Mouse (Mus musculus) CD8-positive naive resting alpha-beta T cell, adult 2 months (primary cell): ENCODE data around the gene Egln2.

ENCODE experiments used
- DNase-seq, 2 experiments: peaks; one replicate each; pipeline ENCODE4 v3.0.0; 2022; ENCODE audit warnings: low read depth in 2 of 2, low spot score in 2 of 2

The Egln2 gene

GRCm38 (mm10) chr7:27133156-27133555 is 33.4 kb downstream of the Egln2 start:
- DNase-seq = no peak

GRCm38 (mm10) chr7:27132588-27132987 is 34.0 kb downstream of the Egln2 start:
- DNase-seq = peak in 1 of 2 experiments; percentile 24

- no peak for DNase-seq
Observed at GRCm38 (mm10) chr7:27131387-27131786, 35.2 kb downstream of the Egln2 start.

GRCm38 (mm10) chr7:27130521-27131370 is 35.9 kb downstream of the Egln2 start:
- no peak for DNase-seq

GRCm38 (mm10) chr7:27129811-27130210 is 36.8 kb downstream of the Egln2 start:
- no peak for DNase-seq

- no peak for DNase-seq
Observed at GRCm38 (mm10) chr7:27128946-27129345, 37.7 kb downstream of the Egln2 start.

- DNase-seq = no peak
Observed at GRCm38 (mm10) chr7:27128162-27128561, 38.4 kb downstream of the Egln2 start.

GRCm38 (mm10) chr7:27124969-27125368 is 41.6 kb downstream of the Egln2 start:
- DNase-seq = no peak

- no peak for DNase-seq
Observed at GRCm38 (mm10) chr7:27124305-27124832, 42.2 kb downstream of the Egln2 start.

GRCm38 (mm10) chr7:27119676-27120075 is 46.9 kb downstream of the Egln2 start, which contains the start of gene Cyp2f2:
TSS of gene Cyp2f2 (plus strand) at chr7:27119909.
- DNase-seq = no peak

- no peak for DNase-seq
Observed at GRCm38 (mm10) chr7:27118033-27118511, 48.5 kb downstream of the Egln2 start.

- DNase-seq = no peak
Observed at GRCm38 (mm10) chr7:27111987-27112386, 54.6 kb downstream of the Egln2 start.

- DNase-seq = no peak
Observed at GRCm38 (mm10) chr7:27111038-27111437, 55.6 kb downstream of the Egln2 start.

GRCm38 (mm10) chr7:27110327-27110726 is 56.3 kb downstream of the Egln2 start:
- no peak for DNase-seq
